Mouse (Mus musculus) lung, postnatal 4 days (tissue): Measurements from ENCODE around the gene Arpc3.
"Not testable (repeated sequence)": the region's sequence is repeated elsewhere in the genome, so short reads cannot be mapped to it uniquely, and the experiment has no call there.

ENCODE experiments used
- DNase-seq, 2 experiments: peaks; one replicate each; pipeline ENCODE4 v3.0.0; 2021

The Arpc3 gene

DNA sequence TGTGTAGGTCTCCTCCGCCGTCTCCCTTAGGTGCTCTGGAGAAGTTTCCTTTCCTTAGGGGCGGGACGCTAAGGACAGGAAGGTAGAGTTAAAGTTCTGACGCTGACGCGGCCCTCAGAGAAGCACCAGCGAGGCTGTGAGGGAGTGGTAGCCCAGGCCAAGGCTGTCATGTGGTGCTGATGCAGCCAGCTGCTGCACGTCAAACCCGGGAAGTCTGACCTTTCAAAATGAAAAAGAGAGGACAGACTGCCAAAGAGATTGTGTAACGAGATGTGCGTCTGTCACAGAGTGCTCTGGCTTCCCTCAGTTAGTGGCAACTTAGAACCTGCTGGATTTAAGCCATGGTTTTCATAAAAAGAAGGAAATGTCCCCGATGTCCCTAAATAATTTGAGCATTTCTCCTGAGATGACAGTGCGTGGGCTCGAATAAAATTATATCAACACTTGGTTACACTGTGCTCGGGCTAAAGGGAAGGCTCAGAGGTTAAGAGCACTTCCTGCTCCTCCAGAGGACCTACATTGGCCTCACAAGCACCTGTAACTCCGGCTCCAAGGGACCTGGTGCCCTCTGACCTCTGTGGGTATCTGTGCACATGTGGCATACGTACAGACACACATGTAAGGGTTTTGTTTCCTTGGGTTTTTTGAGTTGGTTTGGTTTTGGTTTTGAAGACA lies 9.1 kb downstream of the Arpc3 start:
- DNase-seq: peak; percentile 49 to 81

GRCm38 (mm10) chr5:122401303-122401640 lies 9.6 kb downstream of the Arpc3 start:
- peak; percentile 59 to 77 for DNase-seq

- no peak for DNase-seq
These were observed 10.5 kb downstream of the Arpc3 start for GRCm38 (mm10) chr5:122402160-122402559.

DNA sequence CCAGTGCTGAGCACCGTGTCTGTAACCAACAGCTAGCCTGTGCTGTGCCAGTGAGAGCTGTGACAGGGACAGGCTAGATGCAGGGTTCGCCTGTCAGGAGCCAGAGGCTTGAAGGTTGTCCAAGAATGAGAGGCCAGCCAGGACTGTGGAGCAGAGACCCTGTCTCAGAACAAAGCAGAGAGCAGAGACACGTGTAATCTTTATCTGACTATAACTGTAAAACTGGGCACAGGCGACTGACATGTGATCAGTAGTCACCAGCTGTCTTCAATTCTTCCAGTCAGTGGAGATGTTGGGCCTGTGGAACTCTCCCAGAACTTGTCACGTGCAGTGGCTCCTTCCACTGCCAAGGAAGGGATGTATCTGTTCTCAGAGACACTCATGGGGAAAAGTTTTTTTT lies 11.1 kb downstream of the Arpc3 start:
- DNase-seq: peak in 1 of 2 experiments; percentile 77

- no peak for DNase-seq
These were observed 11.7 kb downstream of the Arpc3 start for GRCm38 (mm10) chr5:122403362-122403761.

DNA sequence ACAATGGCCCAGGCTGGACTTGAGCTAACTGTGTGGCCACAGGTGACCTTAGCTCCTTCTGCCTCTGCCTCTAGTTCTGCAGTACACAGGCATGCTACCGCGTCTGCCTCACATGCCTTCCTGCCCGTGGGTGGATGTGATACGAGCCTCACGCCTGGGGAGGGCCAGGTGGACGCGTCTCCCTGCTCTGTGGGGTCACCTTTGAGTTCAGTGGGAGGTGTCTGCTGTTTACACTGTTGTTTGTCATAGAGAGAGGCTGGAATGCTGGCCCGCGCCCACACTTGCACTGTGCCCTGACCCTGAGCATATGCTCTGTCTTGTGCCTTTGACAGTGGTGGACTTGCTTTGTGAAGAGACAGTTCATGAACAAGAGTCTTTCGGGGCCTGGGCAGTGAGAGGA lies 13.9 kb downstream of the Arpc3 start:
- no peak for DNase-seq

GRCm38 (mm10) chr5:122409692-122410645 lies 18.3 kb downstream of the Arpc3 start:
- no peak for DNase-seq

- no peak for DNase-seq
These were observed 20.2 kb downstream of the Arpc3 start for GRCm38 (mm10) chr5:122411892-122412291.

GRCm38 (mm10) chr5:122412826-122413225 lies 21.1 kb downstream of the Arpc3 start:
- peak in 1 of 2 experiments; percentile 81 for DNase-seq

- DNase-seq: no peak
These were observed 22.7 kb downstream of the Arpc3 start for GRCm38 (mm10) chr5:122414351-122414750.

DNA sequence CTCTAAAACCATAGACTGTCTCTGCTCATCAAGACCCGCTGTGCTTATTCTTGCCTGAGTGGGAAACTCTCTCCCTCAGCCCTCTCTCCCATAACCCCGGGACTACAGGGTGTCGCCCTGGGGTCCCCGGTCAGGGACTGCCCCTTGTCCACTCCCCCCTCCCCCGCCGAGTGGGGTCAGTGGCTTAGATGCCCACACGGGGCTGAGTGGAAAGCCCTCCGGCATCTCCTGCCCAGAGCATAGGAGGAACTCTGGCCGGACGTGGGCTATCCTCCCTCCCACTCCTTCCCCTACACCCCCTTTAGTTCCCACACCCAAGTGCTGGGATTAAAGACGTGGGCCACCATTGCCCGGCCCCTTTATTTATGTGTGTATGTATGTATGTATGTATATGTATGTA lies 23.8 kb downstream of the Arpc3 start:
- DNase-seq: no peak

DNA sequence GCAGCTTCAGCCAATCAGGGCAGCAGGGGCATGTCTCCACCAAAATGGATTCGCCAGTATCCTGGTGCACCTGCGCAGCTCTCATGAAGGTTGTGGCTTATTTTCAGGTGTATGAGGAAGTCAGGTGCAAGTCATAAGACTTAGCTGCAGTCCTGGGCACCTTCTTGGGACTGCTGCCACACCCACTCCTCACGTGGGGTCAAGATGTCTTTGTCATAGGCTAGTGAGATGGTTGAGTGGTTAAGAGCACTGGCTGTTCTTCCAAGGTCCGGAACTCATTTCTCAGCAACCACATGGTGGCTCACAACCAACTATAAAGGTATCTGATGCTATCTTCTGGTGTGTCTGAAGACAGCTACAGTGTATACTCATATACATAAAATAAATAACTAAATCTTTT lies 29.0 kb downstream of the Arpc3 start:
- DNase-seq: not testable (repeated sequence)

GRCm38 (mm10) chr5:122421271-122422068 lies 29.8 kb downstream of the Arpc3 start, which contains the start of gene Anapc7:
Gene Anapc7, plus strand, starts transcription at chr5:122421693.
- no peak for DNase-seq

DNA sequence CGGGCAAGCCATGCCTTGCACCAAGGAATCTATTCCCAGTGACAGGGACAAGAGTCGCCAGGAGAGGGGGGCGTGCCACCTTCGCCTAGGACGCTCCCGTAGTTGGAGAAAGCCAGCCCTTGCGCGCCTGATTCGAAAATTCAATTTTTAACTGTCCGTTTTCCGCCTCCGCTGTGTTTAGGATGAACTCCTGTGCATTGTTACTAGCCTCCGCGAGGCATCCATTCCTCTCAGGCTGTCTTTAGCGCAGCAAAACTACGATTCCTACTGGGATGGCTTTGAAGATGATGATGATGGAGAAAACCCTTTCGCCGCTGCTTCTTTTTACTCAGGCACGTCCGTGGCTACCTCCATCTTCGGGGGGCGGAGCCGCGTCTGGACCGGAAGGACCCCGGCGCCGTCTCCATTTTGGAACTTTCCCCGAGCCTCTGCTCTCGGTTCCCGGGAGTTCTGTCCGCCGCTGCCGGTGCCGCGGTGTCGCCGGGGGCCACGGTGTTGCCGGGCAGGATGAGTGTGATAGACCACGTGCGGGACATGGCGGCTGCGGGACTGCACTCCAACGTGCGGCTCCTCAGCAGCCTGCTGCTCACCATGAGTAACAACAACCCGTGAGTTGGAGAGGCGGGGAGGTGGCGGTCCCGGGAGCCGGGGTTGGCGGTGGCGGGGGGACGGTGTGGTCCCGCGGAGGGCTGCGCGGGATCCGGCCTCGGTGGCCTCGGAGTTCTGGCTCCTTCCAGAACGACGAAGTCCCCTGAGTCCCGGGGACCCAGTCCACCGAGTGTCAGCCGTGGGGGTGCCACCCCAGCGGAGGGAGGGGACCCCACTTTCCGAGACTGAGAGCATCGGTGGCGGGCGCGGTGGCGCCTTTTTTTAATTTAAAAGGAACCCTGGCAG lies 30.6 kb downstream of the Arpc3 start:
- peak; percentile 90 to 93 for DNase-seq

DNA sequence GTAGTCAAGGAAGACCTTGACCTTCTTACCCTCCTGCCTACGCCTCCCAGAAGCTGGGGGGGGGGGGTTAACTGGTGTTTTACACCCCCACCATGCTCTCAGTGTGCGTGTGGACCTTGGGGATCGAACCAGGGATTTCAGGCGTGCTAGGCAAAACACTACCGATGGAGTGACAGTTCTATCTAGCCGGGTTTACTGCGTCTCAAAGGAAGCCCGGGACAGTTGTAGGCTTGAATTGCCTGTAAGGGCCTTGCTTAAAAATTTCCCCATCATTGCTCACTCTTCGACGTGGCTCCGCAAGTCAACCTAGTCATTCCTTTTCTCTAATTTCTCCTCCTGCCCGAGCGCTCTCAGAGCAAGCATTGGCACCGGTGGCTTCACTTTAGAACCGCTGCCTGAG lies 31.4 kb downstream of the Arpc3 start:
- no peak for DNase-seq

GRCm38 (mm10) chr5:122425550-122425949 lies 33.9 kb downstream of the Arpc3 start:
- no peak for DNase-seq

GRCm38 (mm10) chr5:122430036-122430775 lies 38.5 kb downstream of the Arpc3 start:
- no peak for DNase-seq

DNA sequence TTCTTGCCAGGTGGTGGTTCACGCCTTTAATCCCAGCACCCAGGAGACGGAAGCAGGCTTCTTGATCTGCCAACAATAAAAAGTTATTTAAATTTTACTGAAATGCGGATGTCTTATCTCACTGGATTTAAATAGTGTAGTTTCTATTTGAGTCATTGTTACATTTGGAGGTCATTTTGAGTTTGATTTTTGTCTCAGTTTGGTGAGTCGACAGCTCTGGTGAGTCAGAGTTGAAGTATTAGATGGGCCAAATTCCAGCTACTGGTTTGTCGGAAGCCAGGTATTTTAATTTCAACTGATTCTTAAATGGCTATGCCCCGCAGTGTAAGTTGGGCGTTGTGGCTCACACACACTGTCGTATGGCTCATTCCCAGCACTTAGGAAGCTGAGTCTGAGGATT lies 39.5 kb downstream of the Arpc3 start:
- no peak for DNase-seq

GRCm38 (mm10) chr5:122434541-122434940 lies 42.9 kb downstream of the Arpc3 start:
- DNase-seq: no peak

GRCm38 (mm10) chr5:122439400-122440094 lies 47.9 kb downstream of the Arpc3 start:
- DNase-seq: peak; percentile 35 to 77
